Mouse (Mus musculus) forebrain, embryonic 14.5 days (tissue): Measurements from ENCODE around the gene Rpl19. TPM values are rescaled to one million over a fixed set of nuclear protein-coding genes. Genes with fewer than 3 reads are reported as not detected.

Experiments used
- ATAC-seq: fragments of 200-750 bp; cut with Nextera tagmentation; 2 replicates; pipeline ENCODE4 v1.8.0; 2017; ENCODE audit warnings: mild to moderate bottlenecking, moderate library complexity
- DNase-seq: peaks from one replicate; pipeline ENCODE4 v3.0.0-alpha.2; 2015; ENCODE audit warnings: low spot score
- H3K27ac ChIP-seq: fragments of 300-500 bp; sonication (generic); 2 replicates; pipeline ENCODE4 v1.5.1; 2014; ENCODE audit warnings: low read depth, mild to moderate bottlenecking, control low read depth, low read length, moderate library complexity
- H3K27me3 ChIP-seq: fragments of 300-500 bp; sonication (generic); replicated peaks from 2 replicates; pipeline ENCODE4 v1.6.1; 2014; ENCODE audit warnings: low read length, control low read depth, mixed read lengths; ENCODE audit not compliant: control insufficient read depth, insufficient read depth
- H3K36me3 ChIP-seq: fragments of 300-500 bp; sonication (generic); 2 replicates; pipeline ENCODE4 v1.6.1; 2014; ENCODE audit warnings: low read length, control low read depth; ENCODE audit not compliant: control insufficient read depth, insufficient read depth
- H3K4me1 ChIP-seq: fragments of 300-500 bp; sonication (generic); 2 replicates; pipeline ENCODE4 v1.6.1; 2014; ENCODE audit warnings: antibody characterized with exemption, low read length, control low read depth; ENCODE audit not compliant: control insufficient read depth, insufficient read depth
- H3K4me2 ChIP-seq: fragments of 300-500 bp; sonication (generic); 2 replicates; pipeline ENCODE4 v1.6.1; 2014; ENCODE audit warnings: mild to moderate bottlenecking, control low read depth, low read length
- H3K4me3 ChIP-seq: fragments of 300-500 bp; sonication (generic); 2 replicates; pipeline ENCODE4 v1.5.1; 2014; ENCODE audit warnings: low read depth, low read length, control low read depth
- H3K9ac ChIP-seq: fragments of 300-500 bp; sonication (generic); 2 replicates; pipeline ENCODE4 v1.6.1; 2014; ENCODE audit warnings: mild to moderate bottlenecking, low read length, control low read depth, moderate library complexity
- H3K9me3 ChIP-seq: fragments of 300-500 bp; sonication (generic); replicated peaks from 2 replicates; pipeline ENCODE4 v1.6.1; 2016; ENCODE audit warnings: low read length, control low read depth, mixed read lengths; ENCODE audit not compliant: control insufficient read depth
- WGBS: fragments of 180-500 bp; shearing (Covaris S2); extraction: QIAGEN DNeasy Blood & Tissue Kit; methylation state at CpG from one replicate; pipeline ENCODE4 v1.1.7; 2014; 5-methylcytosine and 5-hydroxymethylcytosine counted together
- polyA plus RNA-seq: library from polyadenylated mRNA; unstranded; fragments of >200 nt; fragmentation: Nextera tagmentation; extraction: Ambion mirVana; gene quantifications from 2 replicates; pipeline ENCODE4 v1.2.1, GENCODE M21; 2014

Rpl19 gene
- polyA plus RNA-seq, 1 experiment from 2014 or later, result 932 TPM

GRCm38 (mm10) chr11:98037871-98038270 lies 11.4 kb downstream of the Rpl19 start:
- ATAC-seq (no peak), DNase-seq (no peak)
- Histone ChIP-seq H3K4me3 (no peak overlapping the region), H3K4me1 (peaks cover 15% of the 10 kb centered on the region), H3K27ac (no peak overlapping the region), H3K9me3 (no peaks in the 10 kb centered on the region), H3K9ac (no peak overlapping the region), H3K36me3 (no peaks in the 10 kb centered on the region), H3K27me3 (no peaks in the 10 kb centered on the region), H3K4me2 (no peak overlapping the region)
- WGBS, result 58% methylated on average over 14 of the region's 14 CpGs

DNA sequence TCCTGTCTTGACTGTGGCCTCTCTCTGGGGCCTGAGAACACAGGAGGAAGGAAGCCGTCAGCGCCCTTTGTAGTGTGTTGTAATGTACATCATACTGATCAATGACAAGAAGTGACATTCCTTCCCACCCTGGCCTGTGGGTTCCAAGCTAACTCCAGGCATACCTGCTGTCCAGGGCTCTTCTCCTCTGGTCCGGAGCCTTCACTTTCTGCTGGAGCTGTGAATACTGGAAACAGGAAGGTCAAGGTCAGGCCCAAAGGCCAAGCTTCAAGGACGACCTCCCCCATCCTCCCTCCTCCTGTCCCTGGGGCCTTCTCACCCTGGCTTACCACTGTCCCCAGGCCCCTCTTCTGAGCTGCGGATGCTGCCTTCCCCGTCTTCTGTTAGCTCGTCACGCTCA lies 14.5 kb downstream of the Rpl19 start:
- Histone ChIP-seq H3K36me3 (no peaks in the 10 kb centered on the region), H3K27ac (no peak overlapping the region), H3K4me3 (no peak overlapping the region), H3K27me3 (no peaks in the 10 kb centered on the region), H3K4me1 (peaks cover 3% of the 10 kb centered on the region), H3K9me3 (no peaks in the 10 kb centered on the region), H3K4me2 (no peak overlapping the region), H3K9ac (no peak overlapping the region)
- no peak for DNase-seq
- ATAC-seq, result no peak
- 83% methylated on average over 8 of the region's 8 CpGs for WGBS

DNA sequence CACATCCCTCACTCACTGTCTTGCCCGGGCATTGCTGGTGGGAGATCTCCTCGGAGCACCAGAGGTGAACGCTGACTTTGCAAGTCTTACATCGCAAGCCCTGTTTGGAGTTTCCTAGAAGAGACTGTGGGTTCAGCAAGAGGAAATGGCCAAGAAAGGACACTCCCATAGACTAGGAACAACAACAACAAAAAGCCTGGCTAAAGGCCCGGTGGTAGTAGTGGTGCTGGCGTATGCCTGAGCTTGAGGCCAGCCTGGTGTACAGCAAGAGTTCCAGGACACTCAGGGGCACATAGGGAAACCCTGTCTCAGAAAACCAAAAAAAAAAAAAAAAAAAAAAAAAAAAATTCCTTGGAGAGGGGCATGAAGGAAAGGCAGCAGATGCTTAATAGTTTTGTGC lies 16.2 kb downstream of the Rpl19 start:
- no peaks in the 10 kb centered on the region for H3K36me3 ChIP-seq
- 87% methylated on average over 6 of the region's 6 CpGs for WGBS
- ATAC-seq, result no peak
- no peaks in the 10 kb centered on the region for H3K4me1 ChIP-seq
- no peak for DNase-seq
- no peak overlapping the region for H3K4me2 ChIP-seq
- H3K27ac ChIP-seq, result no peak overlapping the region
- H3K27me3 ChIP-seq, result no peaks in the 10 kb centered on the region
- H3K9me3 ChIP-seq, result no peaks in the 10 kb centered on the region
- no peak overlapping the region for H3K9ac ChIP-seq
- H3K4me3 ChIP-seq, result no peak overlapping the region

DNA sequence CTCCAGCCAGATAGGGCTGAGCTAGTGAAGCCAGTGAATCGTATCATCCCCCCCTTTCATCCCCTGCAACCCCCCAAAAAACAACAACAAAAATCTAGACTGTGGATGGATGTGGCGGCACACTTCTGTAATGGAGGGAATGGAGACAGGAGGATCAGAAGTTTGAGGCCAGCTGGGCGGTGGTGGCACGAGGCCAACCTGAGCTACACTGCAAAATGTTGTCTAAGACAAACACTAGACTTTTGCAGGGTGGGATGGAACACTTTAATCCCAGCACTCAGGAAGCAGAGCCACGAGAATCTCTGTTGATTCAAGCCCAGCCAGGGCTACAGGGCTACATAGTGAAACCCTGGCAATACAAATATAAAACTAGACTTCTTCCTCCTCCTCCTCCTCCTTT lies 17.6 kb downstream of the Rpl19 start:
- Histone ChIP-seq H3K27ac (no peak overlapping the region), H3K9ac (no peak overlapping the region), H3K4me2 (no peak overlapping the region), H3K9me3 (no peaks in the 10 kb centered on the region), H3K27me3 (no peaks in the 10 kb centered on the region), H3K4me3 (no peak overlapping the region), H3K36me3 (no peaks in the 10 kb centered on the region), H3K4me1 (no peaks in the 10 kb centered on the region)
- WGBS, result 71% methylated on average over 5 of the region's 5 CpGs
- DNase-seq (no peak), ATAC-seq (no peak)

- Histone ChIP-seq H3K36me3 (no peaks in the 10 kb centered on the region), H3K4me3 (no peak overlapping the region), H3K27me3 (peaks cover 12% of the 10 kb centered on the region; the same call in 1 of the 2 replicates), H3K4me1 (no peaks in the 10 kb centered on the region), H3K27ac (no peak overlapping the region), H3K4me2 (no peak overlapping the region), H3K9ac (no peak overlapping the region), H3K9me3 (no peaks in the 10 kb centered on the region)
- ATAC-seq (no peak), DNase-seq (no peak)
- 67% methylated on average over 4 of the region's 4 CpGs for WGBS
These were observed 19.1 kb downstream of the Rpl19 start for GRCm38 (mm10) chr11:98045596-98045995.

GRCm38 (mm10) chr11:98046466-98046865 lies 20.0 kb downstream of the Rpl19 start:
- H3K4me3 ChIP-seq, result no peak overlapping the region
- H3K27ac ChIP-seq, result no peak overlapping the region
- H3K36me3 ChIP-seq, result no peaks in the 10 kb centered on the region
- ATAC-seq (no peak), DNase-seq (no peak)
- H3K4me1 ChIP-seq, result no peaks in the 10 kb centered on the region
- no peak overlapping the region for H3K9ac ChIP-seq
- no peaks in the 10 kb centered on the region for H3K9me3 ChIP-seq
- no peak overlapping the region for H3K4me2 ChIP-seq
- WGBS, result 67% methylated on average over 1 of the region's 1 CpGs
- H3K27me3 ChIP-seq, result peaks cover 21% of the 10 kb centered on the region

DNA sequence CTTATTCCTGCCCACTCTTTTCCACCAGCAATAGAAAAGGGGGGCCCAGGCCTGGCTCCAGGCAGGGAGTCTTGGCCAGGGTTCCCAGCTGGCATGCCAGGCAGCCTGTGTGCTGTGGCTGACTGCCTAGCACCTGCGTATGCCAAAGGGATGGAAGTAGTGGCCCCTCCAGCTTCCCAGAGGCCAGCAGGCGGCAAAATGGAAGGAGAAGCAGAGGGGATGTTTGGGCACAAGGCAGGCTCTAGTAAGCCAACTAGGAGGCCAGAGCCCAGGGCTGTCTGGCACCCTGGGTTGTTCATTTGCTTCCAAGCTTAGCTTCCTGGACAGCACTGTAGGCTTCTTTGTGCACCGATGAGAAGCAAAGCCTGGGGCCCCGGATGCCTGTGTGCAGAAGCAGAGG lies 21.2 kb downstream of the Rpl19 start:
- DNase-seq, result peak; percentile 60
- H3K4me1 ChIP-seq, result peaks cover 4% of the 10 kb centered on the region; the same call in 1 of the 2 replicates
- no peak overlapping the region for H3K4me3 ChIP-seq
- H3K9ac ChIP-seq, result 0 out of 2 replicates have a peak overlapping the region, but pooled peaks have one; percentile 22
- H3K9me3 ChIP-seq, result no peaks in the 10 kb centered on the region
- no peak overlapping the region for H3K27ac ChIP-seq
- 55% methylated on average over 4 of the region's 4 CpGs for WGBS
- ATAC-seq, result peak; percentile 51; the same call in 1 of the 2 replicates
- H3K27me3 ChIP-seq, result peaks cover 32% of the 10 kb centered on the region
- H3K4me2 ChIP-seq, result no peak overlapping the region
- H3K36me3 ChIP-seq, result no peaks in the 10 kb centered on the region

DNA sequence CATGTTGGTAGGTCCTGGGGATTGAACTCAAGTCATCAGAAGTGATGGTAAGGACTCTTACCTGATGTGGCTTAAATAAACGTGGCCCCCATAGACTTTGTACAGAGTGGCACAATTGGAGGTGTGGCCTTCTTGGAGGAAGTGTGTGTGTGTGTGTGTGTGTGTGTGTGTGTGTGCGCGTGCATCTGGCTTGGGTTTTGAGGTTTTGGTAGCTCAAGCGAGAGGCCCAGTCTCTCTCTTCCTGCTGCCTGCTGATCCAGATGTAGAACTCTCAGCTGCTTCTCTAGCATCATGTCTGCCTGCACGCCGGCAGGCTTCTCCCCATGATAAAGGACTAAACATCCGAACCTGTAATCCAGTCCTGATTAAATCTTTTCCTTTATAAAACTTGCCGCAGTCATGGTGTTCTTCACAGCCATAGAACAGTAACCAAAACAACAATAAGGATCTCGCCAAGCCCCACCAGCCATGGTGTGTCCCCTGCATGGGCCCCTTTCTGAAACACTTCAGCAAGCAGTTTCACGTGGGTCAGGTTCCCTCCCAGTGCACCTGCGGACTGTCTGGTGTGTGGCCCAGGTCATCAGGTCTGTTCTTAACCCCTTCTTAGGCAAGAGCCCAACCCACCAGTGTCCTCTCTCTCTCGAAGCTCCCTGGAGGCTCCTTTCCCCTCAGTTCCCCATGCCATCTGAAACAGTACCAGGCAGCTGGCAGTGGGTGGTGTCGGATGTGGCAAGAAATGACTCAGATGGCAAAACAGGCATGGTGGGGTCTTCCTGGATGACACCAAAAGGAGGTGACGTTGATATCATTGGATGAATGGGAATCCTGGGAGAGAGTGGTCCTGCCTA lies 23.4 kb downstream of the Rpl19 start:
- no peak overlapping the region for H3K4me3 ChIP-seq
- H3K9ac ChIP-seq, result no peak overlapping the region
- peaks cover 4% of the 10 kb centered on the region; the same call in 1 of the 2 replicates for H3K4me1 ChIP-seq
- H3K27ac ChIP-seq, result no peak overlapping the region
- no peaks in the 10 kb centered on the region for H3K9me3 ChIP-seq
- 67% methylated on average over 14 of the region's 14 CpGs for WGBS
- H3K27me3 ChIP-seq, result peaks cover 40% of the 10 kb centered on the region
- DNase-seq (no peak), ATAC-seq (no peak)
- no peak overlapping the region for H3K4me2 ChIP-seq
- H3K36me3 ChIP-seq, result no peaks in the 10 kb centered on the region

DNA sequence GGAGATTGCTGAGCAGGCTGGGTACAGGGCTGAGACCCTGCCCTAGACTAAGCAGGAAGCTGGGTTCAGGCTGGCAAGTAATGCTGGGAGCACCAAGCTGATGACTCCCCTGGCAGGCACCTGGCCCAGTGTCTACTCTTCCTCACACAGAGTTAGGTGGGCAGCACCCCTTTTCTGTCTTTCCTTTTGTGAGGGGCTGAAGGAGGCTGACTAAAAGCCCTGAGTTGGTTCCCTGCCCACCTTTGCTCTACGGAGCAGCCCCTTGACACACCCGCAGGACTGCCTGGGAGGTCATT lies 24.0 kb downstream of the Rpl19 start:
- no peak overlapping the region for H3K9ac ChIP-seq
- no peak overlapping the region for H3K4me3 ChIP-seq
- no peaks in the 10 kb centered on the region for H3K36me3 ChIP-seq
- WGBS, result 3% methylated on average over 2 of the region's 2 CpGs
- no peaks in the 10 kb centered on the region for H3K9me3 ChIP-seq
- no peak overlapping the region for H3K4me2 ChIP-seq
- H3K27ac ChIP-seq, result no peak overlapping the region
- peaks cover 4% of the 10 kb centered on the region; the same call in 1 of the 2 replicates for H3K4me1 ChIP-seq
- peaks cover 40% of the 10 kb centered on the region for H3K27me3 ChIP-seq
- no peak for ATAC-seq
- DNase-seq, result no peak
